Mouse (Mus musculus): ENCODE measurements around the gene Gpr22. TPM values are rescaled to one million over a fixed set of nuclear protein-coding genes. Genes with fewer than 3 reads are reported as not detected.

Gpr22 gene
- total RNA-seq, 2 experiments from 2014 or later: 16.6 to 20.0 TPM

GRCm38 (mm10) chr12:31667187-31667586 is 46.6 kb downstream of the Gpr22 start:
- DNase-seq: no peak

GRCm38 (mm10) chr12:31665999-31666398 is 47.7 kb downstream of the Gpr22 start:
- DNase-seq: no peak

Other genes starting within 250 kb of the Gpr22 start
- 10 to 100 TPM in 1 of 2 experiments, 1 to 10 TPM in 1; 9.1 to 10.1 TPM for gene Cbll1, start 214.3 kb downstream of the Gpr22 start, total RNA-seq (2021)
- not detected for gene Slc26a4, start 154.0 kb downstream of the Gpr22 start, total RNA-seq (2021)
- 10 to 100 TPM; 32.2 to 39.2 TPM for gene Bcap29, start 79.3 kb downstream of the Gpr22 start, total RNA-seq (2021)
- gene Dus4l, start 59.1 kb downstream of the Gpr22 start, total RNA-seq (2021): 1 to 10 TPM; 5.9 to 8.0 TPM
- 10 to 100 TPM; 54.5 to 60.3 TPM for gene Cog5, start 59.1 kb downstream of the Gpr22 start, total RNA-seq (2021)
- 10 to 100 TPM; 64.1 to 68.9 TPM for gene Hbp1, start 236.6 kb upstream of the Gpr22 start, total RNA-seq (2021)

Data from heart, adult 18-20 months (tissue).